Mouse (Mus musculus): Measurements from ENCODE around the gene Ttc28.

Ttc28 gene

DNA sequence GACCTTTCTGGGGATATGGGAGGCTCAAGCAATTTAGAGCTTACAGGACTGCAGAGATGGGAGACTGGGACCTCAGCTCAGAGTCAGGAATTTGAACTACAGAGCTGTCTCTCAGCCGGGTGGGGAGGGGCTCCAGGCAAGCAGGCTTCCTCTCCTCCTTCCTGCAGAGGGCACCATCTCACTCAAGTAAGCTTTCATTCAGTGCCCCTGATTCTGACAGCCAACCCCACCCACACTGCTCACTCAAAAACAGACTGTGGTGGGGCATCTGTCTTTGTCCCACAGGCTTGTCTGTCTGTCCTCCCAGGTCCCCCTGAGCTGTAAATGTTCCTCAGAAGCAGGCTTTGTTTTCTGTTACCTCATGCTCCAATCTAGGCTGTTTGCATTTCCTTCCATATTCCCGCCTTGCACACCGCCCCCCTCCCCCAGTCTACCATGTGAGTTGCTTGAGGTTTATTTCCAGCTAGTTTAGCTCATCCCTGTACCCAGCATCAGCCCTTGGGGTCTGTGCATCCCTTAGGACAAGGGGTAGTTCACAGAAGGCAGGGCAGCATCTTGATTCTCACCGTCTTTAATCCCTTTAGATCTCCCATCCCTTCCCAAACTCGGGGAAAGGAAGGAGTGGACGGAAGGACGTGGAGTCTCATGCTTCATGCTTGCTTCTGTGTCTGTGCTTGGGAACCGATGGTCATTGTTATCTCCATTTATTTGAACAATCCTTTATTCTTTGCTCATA is 328.5 kb downstream of the Ttc28 start:
- DNase-seq (ENCODE audit: low read depth, low spot score) = no peak

DNA sequence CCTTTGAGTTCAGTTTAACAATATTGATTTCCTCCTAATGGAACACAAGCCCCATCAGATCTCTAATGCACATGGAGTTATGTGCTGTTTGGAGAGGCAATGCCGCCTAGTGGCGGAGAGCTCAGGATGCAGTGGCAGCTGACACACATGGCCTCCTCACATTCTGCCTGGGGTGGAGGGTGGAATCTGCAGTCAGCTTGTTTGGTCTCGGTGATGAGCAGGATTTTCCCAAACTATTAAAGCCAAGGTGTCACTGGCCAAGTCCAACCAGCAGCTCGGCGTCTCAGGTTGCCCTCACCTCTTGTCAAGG is 329.0 kb downstream of the Ttc28 start:
- DNase-seq (ENCODE audit: low read depth, low spot score) = no peak

- no peak for DNase-seq (ENCODE audit: low read depth, low spot score)
These were observed 334.4 kb downstream of the Ttc28 start for GRCm38 (mm10) chr5:111213935-111214450.

DNA sequence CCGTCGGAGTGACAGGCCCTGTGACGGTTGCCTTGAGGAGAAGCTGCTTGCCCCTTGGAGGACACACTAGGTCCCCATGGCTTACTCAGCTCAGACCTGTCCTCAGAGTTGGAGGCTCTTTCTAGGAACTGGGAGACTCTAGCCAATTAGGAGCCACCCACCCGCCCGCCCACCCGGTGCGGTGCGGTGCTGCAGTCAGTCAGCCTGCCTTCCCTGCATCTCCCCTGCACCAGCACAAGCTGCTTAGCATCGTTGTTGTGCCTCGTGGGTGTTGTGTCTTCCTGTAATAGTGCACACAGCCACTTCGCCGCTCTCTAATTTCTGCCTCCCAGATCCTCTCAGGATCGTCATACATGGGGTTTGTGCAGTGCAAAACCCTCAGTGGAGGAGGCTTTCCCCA is 335.3 kb downstream of the Ttc28 start:
- DNase-seq (ENCODE audit: low read depth, low spot score) = peak; percentile 76

DNA sequence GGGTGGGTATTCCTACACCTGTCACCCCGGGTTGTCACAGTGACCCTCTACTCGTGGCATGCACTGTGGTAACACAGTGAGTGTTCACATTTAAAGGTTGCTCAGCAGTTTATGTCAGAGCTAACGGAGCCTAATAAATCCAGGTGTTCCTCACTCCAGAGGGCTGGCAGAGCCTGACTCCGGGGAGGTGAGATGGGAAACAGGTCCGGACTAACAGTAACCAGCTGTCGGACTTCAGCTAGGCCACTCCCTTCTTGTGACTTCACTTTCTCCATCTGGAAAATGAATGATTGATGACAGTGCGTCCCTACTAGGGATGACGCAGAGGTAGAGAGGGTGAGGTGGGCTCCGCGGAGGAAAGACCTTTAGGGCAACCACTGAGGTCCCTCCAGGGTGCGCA is 336.1 kb downstream of the Ttc28 start:
- DNase-seq (ENCODE audit: low read depth, low spot score) = no peak

GRCm38 (mm10) chr5:111216166-111216565 is 336.6 kb downstream of the Ttc28 start:
- peak; percentile 67 for DNase-seq (ENCODE audit: low read depth, low spot score)

- DNase-seq (ENCODE audit: low read depth, low spot score) = no peak
These were observed 338.0 kb downstream of the Ttc28 start for GRCm38 (mm10) chr5:111217447-111218110.

DNA sequence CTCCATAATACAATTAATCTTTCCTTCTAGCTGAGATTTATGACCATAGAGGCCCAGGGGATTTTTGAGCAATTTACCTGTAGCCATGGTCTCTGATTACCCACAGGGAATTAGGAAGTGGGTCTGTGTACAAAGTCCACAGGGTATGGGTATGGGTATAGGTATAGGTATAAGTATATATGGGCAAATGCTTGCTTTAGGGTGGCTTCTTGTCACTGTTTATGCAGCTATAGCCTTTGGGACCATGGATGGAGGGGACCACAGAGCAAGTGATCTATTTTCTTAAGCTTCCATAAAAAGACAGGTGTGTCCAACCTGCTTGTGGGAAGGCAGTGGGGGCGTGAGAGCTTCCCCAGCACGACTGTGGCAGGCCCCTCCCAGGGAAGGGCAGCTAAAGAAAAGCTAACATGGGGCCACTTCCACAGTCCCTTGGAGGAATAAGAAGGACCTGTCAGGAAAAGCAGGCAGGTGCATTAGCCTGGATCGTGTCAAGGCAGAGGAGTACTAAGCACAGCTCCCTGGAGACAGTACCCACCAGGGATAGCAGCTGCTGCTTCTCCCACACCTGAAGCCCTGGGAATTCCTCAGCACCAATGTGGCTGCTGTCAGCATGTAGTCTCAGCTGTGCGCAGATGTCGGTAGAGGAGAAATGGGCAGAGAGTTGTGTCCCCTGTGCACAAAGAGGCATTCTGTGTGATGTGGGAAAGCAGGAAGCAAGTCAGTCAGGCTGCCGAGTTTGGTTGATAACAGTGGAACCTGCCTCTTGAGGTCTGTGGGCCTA is 338.7 kb downstream of the Ttc28 start:
- DNase-seq (ENCODE audit: low read depth, low spot score) = no peak

DNA sequence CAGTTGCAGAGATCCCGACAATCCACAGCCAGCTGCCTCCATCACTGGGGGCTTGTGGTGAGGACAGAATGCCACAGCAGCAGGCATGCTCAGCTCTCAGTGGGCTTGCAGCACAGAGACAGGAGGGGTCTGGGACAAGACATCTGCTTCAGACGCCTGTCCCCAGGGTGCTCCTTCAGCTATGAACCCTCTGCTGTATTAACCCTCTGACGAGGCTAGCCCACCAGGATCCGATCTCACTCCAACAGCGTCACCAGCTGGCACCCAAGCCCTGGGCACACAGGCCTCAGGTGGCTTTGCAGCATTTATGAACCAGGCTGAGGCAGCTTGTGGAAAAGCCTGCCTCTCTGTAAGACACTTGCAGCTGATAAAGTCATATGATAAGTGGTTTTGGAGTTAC is 339.4 kb downstream of the Ttc28 start:
- DNase-seq (ENCODE audit: low read depth, low spot score) = no peak

DNA sequence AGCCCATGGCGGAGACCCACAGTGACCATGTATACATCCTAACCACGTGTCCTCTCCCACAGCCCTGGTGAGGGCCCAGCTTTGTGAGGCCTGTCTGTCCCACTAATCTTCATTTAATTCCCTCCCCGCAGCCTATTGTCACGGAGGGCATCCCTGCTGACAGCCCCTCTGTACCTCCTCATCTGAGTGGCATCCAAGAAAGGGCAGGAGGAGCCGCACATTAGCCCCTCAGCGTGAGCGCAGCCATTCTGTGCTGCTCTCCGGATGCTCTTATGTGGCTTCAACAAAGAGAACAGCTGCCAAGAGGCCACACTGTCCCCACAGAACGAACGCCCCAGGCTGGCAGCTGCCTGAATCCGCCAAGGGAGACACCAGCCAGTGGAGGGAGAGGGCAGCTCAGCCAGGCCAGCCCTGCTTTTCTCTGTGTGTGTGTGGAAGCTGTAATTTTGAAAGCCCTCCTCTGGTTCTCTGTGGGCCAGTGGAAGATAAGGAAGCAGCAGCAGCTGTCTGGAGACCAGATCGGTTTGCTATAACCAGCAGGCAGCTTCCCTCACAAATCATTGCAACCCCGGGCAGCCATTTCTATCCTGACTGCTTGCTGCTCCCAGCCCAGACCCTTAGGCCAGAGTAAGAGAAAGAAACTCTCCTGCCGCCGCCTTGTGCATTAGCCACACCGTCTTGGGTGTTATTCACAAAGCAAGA is 341.2 kb downstream of the Ttc28 start:
- no peak for DNase-seq (ENCODE audit: low read depth, low spot score)

DNA sequence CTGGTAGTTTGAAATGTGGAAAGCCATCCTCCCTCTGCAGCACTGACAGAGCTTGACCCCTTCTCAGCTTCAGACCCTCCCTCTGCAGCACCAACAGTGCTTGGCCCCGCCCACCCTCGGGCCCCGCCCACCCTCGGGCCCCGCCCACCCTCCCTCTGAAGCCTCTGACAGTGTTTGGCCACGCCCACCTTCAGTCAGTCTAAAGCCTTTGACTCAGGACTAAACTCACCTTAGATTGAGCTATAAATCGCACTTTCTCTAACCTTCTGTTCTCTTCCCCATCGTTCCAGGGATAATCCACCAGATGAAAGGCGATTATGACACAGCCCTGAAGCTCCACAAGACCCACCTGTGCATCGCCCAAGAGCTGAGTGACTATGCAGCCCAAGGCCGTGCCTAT is 343.2 kb downstream of the Ttc28 start:
- no peak for DNase-seq (ENCODE audit: low read depth, low spot score)

DNA sequence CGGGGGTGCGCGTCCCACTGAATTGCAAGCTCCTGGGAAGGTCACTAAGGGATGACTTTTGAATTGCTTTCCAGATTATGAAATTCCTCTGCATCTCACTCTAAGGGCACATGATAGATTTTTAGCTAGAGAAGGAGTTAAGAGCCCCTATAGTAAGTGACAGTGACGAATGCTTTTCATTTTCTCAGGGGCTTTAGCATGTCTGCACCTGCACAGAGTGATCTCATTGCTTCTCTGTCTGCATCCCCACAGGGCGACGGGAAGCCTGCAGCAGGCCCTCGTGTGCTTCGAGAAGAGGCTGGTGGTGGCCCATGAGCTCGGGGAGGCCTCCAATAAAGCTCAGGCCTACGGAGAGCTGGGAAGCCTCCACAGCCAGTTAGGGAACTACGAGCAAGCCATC is 345.7 kb downstream of the Ttc28 start:
- no peak for DNase-seq (ENCODE audit: low read depth, low spot score)

DNA sequence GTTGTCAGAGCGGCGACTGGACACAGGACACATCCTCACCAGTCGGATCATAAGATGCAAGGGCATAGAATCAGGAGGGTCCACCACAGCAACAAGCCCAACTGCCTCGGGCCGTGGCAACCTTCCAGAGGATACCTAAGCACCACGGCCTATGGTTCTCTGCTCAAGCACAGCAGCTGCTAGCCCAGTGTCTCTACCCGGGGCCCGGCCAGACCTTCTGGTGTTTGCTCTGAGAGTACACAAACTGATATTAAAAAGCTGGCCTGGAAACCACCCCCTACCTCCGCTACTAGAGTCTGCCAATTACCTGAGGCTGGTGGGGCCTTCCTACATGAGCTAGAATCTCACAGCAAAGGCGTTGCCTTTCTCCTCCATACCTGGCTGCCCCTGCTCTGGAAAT is 346.9 kb downstream of the Ttc28 start:
- DNase-seq (ENCODE audit: low read depth, low spot score) = no peak

- DNase-seq (ENCODE audit: low read depth, low spot score) = no peak
These were observed 348.2 kb downstream of the Ttc28 start for GRCm38 (mm10) chr5:111227850-111228249.

DNA sequence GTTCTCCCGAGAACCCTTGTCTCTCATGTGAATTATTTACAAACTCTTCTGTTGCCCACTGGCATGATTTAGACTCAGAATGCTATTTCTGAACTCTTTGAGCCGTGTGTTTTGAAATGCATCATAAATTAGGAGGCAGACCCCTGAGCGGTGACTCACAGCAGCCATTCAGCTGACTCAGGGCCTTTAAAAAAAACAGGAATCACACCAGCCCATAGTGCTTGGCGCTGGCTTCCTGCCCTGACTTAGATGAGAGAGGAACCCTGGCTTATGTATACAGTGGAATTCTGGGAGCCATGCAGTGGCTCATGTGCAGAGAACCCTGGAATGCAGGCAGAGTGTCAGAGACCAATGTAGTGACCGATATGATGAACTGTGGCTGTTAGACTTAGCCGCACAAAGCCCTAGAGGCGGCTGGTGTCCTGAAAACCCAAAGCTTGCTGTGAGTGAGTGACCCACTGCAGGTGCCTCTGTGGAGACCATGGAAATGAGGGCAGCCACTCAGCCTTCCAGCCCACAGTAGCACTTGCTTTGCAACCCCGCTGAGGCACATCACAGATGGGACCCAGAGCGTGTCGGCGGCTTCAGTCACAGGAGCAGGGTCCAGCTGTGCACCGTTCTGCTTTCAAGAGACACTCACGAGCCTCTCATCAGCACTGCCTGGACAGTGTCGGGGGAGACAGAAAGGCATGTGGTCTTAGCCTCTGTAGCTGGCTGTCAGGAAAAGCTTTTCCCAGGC is 348.9 kb downstream of the Ttc28 start:
- peak; percentile 38 for DNase-seq (ENCODE audit: low read depth, low spot score)

GRCm38 (mm10) chr5:111229041-111229394 is 349.4 kb downstream of the Ttc28 start:
- DNase-seq (ENCODE audit: low read depth, low spot score) = no peak

- no peak for DNase-seq (ENCODE audit: low read depth, low spot score)
These were observed 350.1 kb downstream of the Ttc28 start for GRCm38 (mm10) chr5:111229671-111230070.

GRCm38 (mm10) chr5:111231044-111231443 is 351.4 kb downstream of the Ttc28 start:
- DNase-seq (ENCODE audit: low read depth, low spot score) = no peak

- DNase-seq (ENCODE audit: low read depth, low spot score) = no peak
These were observed 352.2 kb downstream of the Ttc28 start for GRCm38 (mm10) chr5:111231769-111232168.

DNA sequence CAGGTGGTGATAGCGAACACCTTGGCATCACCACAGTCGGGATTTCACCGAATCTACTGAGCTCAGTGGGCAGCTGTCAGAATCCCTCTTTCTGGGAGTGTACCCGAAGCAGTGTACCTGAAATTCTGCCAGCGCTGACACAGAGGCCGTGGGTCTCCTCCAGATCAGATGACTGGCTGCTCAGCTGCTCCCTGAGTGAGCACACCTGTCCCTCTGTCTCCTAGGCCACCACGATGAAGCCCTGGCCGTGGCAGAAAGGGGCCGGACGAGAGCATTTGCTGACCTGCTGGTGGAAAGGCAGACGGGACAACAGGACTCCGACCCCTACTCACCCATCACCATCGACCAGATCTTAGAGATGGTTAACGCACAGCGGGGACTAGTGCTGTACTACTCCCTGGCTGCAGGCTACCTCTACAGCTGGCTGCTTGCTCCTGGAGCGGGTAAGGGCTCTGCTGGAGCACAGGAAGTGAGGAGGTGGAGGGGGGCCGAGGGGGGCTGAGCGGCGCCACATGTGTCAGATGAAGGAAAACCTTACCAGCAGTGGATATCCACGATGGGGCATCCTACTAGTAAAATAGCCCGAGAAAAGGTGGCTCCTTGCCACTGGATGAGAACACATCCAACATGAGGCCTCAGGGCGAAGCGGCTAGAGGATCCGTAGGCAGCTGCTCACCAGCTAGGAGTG is 353.6 kb downstream of the Ttc28 start:
- DNase-seq (ENCODE audit: low read depth, low spot score) = no peak

DNA sequence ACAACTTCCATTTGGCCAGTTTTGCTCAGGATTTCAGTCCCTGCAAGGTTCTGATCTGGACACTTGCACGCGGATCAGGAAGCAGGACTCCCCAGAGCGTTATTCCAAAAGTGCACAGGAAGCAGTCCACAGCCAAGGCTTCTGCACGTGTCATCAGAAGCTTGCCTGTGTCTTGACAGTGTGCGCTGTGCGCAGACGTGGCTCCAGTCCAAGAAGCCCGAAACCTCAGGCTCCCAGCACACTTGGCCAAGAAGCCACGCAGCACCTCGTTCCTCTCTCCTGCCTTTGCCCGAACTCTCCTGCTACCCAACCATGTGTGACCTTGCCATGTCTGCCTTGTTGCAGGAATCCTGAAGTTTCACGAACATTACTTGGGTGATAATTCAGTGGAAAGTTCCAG is 355.5 kb downstream of the Ttc28 start:
- no peak for DNase-seq (ENCODE audit: low read depth, low spot score)
